Mouse (Mus musculus) megakaryocyte, embryonic 14.5 days (primary cell): ENCODE measurements at regions not wholly inside any gene's neighbourhood (a gene's known extent, or its start where the extent isn't known, plus 50 kb on each side); places are given as distances from the start of the nearest gene placed in this dataset.

Experiments used
- H3K27me3 ChIP-seq: replicated peaks from 2 replicates; pipeline ENCODE3; 2012; ENCODE audit warnings: inconsistent platforms
- H3K36me3 ChIP-seq: replicated peaks from 2 replicates; pipeline ENCODE3; 2012; ENCODE audit warnings: low read length, inconsistent platforms, mixed read lengths
- H3K4me1 ChIP-seq: 2 replicates; pipeline ENCODE4 v1.6.1; 2012; ENCODE audit warnings: inconsistent platforms
- H3K4me3 ChIP-seq: replicated peaks from 2 replicates; pipeline ENCODE3; 2012; ENCODE audit warnings: moderate library complexity, mild to moderate bottlenecking, inconsistent platforms
- H3K9me3 ChIP-seq: 2 replicates; pipeline ENCODE4 v1.6.1; 2012; ENCODE audit warnings: inconsistent platforms
- FLI1 ChIP-seq: IDR thresholded peaks from 2 replicates; pipeline ENCODE4 v1.6.1; 2012; ENCODE audit warnings: low read length, inconsistent platforms, mixed read lengths
- GATA1 ChIP-seq: IDR thresholded peaks from 3 replicates; pipeline ENCODE4 v1.6.1; 2012; ENCODE audit warnings: mixed read lengths, low read length, inconsistent platforms, borderline replicate concordance

GRCm38 (mm10) chr1:165086131-165086530, 74.4 kb downstream of the Tbx19 start:
- peaks cover 19% of the 10 kb centered on the region for H3K9me3 ChIP-seq
- H3K36me3 ChIP-seq, result no peaks in the 10 kb centered on the region
- peaks cover 14% of the 10 kb centered on the region for H3K4me1 ChIP-seq
- no peak for TF ChIP-seq GATA1
- no peak for TF ChIP-seq FLI1
- peaks cover 11% of the 10 kb centered on the region for H3K27me3 ChIP-seq
- no peak overlapping the region for H3K4me3 ChIP-seq

GRCm38 (mm10) chr1:165084753-165085152, 75.8 kb downstream of the Tbx19 start:
- Histone ChIP-seq H3K27me3 (peaks cover 8% of the 10 kb centered on the region), H3K36me3 (no peaks in the 10 kb centered on the region), H3K4me1 (peaks cover 14% of the 10 kb centered on the region), H3K9me3 (peaks cover 19% of the 10 kb centered on the region), H3K4me3 (peak overlapping the region; percentile 59)
- TF ChIP-seq GATA1, result no peak
- no peak for TF ChIP-seq FLI1

GRCm38 (mm10) chr1:165084179-165084578, 76.4 kb downstream of the Tbx19 start:
- H3K27me3 ChIP-seq, result peaks cover 7% of the 10 kb centered on the region
- peaks cover 19% of the 10 kb centered on the region for H3K9me3 ChIP-seq
- peaks cover 15% of the 10 kb centered on the region for H3K4me1 ChIP-seq
- TF ChIP-seq GATA1 (no peak), FLI1 (no peak)
- H3K4me3 ChIP-seq, result no peak overlapping the region
- H3K36me3 ChIP-seq, result no peaks in the 10 kb centered on the region

GRCm38 (mm10) chr1:165080351-165080750, 80.2 kb downstream of the Tbx19 start:
- no peak for TF ChIP-seq GATA1
- TF ChIP-seq FLI1, result no peak
- Histone ChIP-seq H3K36me3 (no peaks in the 10 kb centered on the region), H3K4me1 (peaks cover 28% of the 10 kb centered on the region), H3K9me3 (peaks cover 14% of the 10 kb centered on the region), H3K4me3 (no peak overlapping the region), H3K27me3 (peaks cover 7% of the 10 kb centered on the region)

DNA sequence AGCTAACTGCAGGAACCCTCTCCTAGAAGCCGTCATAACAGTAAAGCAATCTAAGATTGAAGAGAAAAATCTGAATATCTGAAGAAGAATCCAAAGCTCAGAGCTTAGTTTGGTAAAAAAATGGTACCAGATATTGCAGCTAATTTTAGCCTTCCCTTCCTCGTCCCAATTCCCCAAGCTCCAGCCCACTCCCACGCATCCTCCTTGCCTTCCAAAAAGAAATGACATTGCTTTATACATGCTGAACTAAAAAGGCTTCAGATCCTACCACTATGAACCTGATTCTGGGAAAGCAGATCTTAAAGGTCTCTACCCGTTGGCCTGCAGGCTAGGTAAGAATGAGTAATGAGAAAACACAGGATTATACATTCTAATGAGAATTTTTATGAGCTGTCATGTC, 83.3 kb downstream of the Tbx19 start:
- Histone ChIP-seq H3K27me3 (peaks cover 13% of the 10 kb centered on the region), H3K9me3 (peaks cover 10% of the 10 kb centered on the region)

GRCm38 (mm10) chr1:165075301-165076082, 85.1 kb downstream of the Tbx19 start:
- TF ChIP-seq FLI1, result no peak
- no peak for TF ChIP-seq GATA1

More for the DNA sequence above, 83.3 kb downstream of the Tbx19 start:
- Histone ChIP-seq H3K4me1 (peaks cover 16% of the 10 kb centered on the region), H3K4me3 (no peak overlapping the region), H3K36me3 (no peaks in the 10 kb centered on the region)
- no peak for TF ChIP-seq GATA1
- no peak for TF ChIP-seq FLI1

GRCm38 (mm10) chr1:165071831-165072491, 88.6 kb downstream of the Tbx19 start:
- H3K36me3 ChIP-seq, result no peaks in the 10 kb centered on the region
- peaks cover 9% of the 10 kb centered on the region; the same call in 1 of the 2 replicates for H3K4me1 ChIP-seq
- H3K4me3 ChIP-seq, result no peak overlapping the region
- H3K27me3 ChIP-seq, result peaks cover 9% of the 10 kb centered on the region
- H3K9me3 ChIP-seq, result no peaks in the 10 kb centered on the region
- TF ChIP-seq FLI1 (no peak), GATA1 (no peak)

More at GRCm38 (mm10) chr1:165075301-165076082, 85.1 kb downstream of the Tbx19 start:
- Histone ChIP-seq H3K4me3 (no peak overlapping the region), H3K4me1 (peaks cover 16% of the 10 kb centered on the region), H3K27me3 (peaks cover 7% of the 10 kb centered on the region), H3K36me3 (no peaks in the 10 kb centered on the region), H3K9me3 (peaks cover 4% of the 10 kb centered on the region; the same call in 1 of the 2 replicates)

- Histone ChIP-seq H3K4me3 (no peak overlapping the region), H3K27me3 (peaks cover 1% of the 10 kb centered on the region), H3K36me3 (no peaks in the 10 kb centered on the region), H3K4me1 (peaks cover 7% of the 10 kb centered on the region), H3K9me3 (peaks cover 5% of the 10 kb centered on the region; the same call in 1 of the 2 replicates)
- no peak for TF ChIP-seq FLI1
- no peak for TF ChIP-seq GATA1
Measured at GRCm38 (mm10) chr1:165064981-165065380, 95.6 kb downstream of the Tbx19 start.

DNA sequence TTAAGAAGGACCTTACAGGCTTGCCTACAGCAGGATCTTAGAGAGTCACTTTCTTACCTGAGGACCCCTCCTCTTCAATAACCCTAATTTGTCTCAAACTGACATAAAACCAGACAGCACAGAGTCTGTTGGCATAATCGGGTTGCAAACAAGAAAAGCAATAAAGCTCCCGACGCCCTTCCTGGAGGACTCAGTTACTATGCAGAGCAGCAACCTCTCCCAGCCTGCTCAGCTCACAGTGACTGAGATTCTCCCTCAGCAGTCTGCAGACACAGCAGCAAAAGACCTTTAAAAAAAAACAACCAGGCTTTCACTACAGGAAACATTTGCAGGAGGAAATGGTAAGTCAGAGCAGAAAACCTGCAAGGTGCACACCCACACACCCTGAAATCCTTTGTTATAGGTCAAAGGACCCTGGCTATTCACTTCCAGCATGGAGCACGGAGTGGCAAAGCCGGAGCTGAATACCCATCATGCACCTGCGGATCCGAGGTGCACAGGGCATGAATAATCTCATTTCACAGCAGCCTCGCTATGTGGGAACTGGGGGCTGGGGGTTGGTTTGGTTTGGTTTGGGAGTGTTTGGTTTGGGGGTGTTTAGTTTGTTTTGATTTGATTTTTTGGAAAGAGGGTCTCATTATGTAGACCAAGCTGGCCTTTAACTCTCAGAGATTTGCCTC, 97.6 kb downstream of the Tbx19 start:
- TF ChIP-seq FLI1 (no peak), GATA1 (no peak)
- H3K27me3 ChIP-seq, result no peaks in the 10 kb centered on the region
- peaks cover 7% of the 10 kb centered on the region for H3K4me1 ChIP-seq
- peaks cover 5% of the 10 kb centered on the region; the same call in 1 of the 2 replicates for H3K9me3 ChIP-seq
- H3K4me3 ChIP-seq, result no peak overlapping the region
- no peaks in the 10 kb centered on the region for H3K36me3 ChIP-seq

GRCm38 (mm10) chr1:165061420-165061819, 99.2 kb downstream of the Tbx19 start:
- Histone ChIP-seq H3K9me3 (peaks cover 5% of the 10 kb centered on the region; the same call in 1 of the 2 replicates), H3K4me3 (no peak overlapping the region), H3K4me1 (peaks cover 7% of the 10 kb centered on the region), H3K27me3 (no peaks in the 10 kb centered on the region), H3K36me3 (no peaks in the 10 kb centered on the region)
- TF ChIP-seq GATA1 (no peak), FLI1 (no peak)
